Mouse (Mus musculus) G1E-ER4 (cell line): Measurements from ENCODE around the gene Fam129c. TPM values are rescaled to one million over a fixed set of nuclear protein-coding genes. Genes with fewer than 3 reads are reported as not detected.

ENCODE experiments used
- GATA1 ChIP-seq: IDR thresholded peaks from one replicate; pipeline ENCODE4 v1.8.0; 2012; ENCODE audit warnings: low read length, inconsistent platforms
- polyA plus RNA-seq: library from polyadenylated mRNA; stranded (reverse); fragments of >175 nt; gene quantifications from 2 replicates; pipeline ENCODE4 v1.2.3, GENCODE M21; 2012

Fam129c gene
- polyA plus RNA-seq, 1 experiment = 8.6 TPM

- TF ChIP-seq GATA1 = no peak
These were observed 27.6 kb downstream of the Fam129c start for GRCm38 (mm10) chr8:71625088-71625487.

DNA sequence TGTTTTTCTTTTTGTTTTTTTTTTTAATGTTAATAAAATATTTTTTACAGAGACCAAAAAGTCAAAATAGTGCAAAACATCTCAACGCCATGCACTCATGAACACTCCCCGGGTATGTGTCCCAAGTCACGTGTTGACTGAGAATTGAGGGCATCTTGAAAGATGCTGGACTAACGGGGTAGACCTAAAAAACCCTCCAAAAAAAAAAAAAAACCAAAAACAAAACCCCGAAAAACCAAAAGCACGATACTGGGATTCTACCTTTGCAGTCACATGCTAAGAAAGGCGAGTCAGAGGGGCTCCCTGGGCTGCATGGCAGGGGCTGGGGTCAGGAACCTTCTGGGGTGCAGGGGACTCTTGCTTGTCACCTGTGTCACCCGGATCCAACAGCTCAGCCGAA is 29.3 kb downstream of the Fam129c start:
- TF ChIP-seq GATA1 = no peak

DNA sequence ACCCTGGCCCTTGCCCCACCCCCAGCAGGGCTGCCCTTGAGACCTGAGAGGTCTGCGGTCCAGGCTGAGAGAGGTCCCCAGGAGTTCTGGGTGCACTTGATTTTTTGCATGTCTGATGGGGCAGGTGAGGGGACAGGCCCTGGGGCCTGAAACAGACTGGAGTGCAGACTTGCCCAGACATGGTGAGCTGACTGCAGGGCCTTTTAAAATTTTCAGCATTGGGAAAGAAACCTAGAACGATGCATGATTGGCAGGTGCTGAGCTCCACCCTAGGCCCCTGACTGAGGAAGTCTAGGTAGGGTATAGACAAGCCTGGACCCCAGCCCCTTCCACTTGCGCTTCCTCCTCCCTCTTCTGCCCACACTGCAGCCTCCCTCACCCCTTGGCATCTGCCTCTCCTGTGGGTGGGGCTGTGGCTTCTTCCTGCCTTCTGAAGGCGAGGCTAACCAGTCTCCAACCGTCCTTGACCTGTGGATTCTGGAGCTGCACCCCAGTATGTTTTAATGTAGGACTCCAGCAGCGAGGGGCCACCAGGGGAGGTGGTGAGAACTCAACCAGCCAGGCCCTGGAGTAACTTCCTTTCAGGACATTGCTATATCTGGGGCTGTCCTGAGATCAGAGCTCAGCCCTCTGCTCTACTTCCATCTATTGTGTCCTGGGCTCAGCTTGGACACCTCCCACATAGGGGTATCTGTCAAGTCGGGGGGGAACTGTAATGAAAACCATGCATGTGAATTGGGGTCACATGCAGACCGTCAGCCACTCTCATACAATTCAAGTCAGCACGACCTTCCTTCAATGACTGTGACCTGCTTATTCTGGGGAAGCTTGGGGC is 30.0 kb downstream of the Fam129c start:
- TF ChIP-seq GATA1 = no peak

GRCm38 (mm10) chr8:71628396-71629095 is 31.1 kb downstream of the Fam129c start:
- no peak for TF ChIP-seq GATA1

- no peak for TF ChIP-seq GATA1
These were observed 31.7 kb downstream of the Fam129c start for GRCm38 (mm10) chr8:71629096-71629697.

- no peak for TF ChIP-seq GATA1
These were observed 32.3 kb downstream of the Fam129c start for GRCm38 (mm10) chr8:71629781-71630212.

GRCm38 (mm10) chr8:71630761-71631160 is 33.3 kb downstream of the Fam129c start:
- no peak for TF ChIP-seq GATA1

- no peak for TF ChIP-seq GATA1
These were observed 34.4 kb downstream of the Fam129c start for GRCm38 (mm10) chr8:71631897-71632296.

DNA sequence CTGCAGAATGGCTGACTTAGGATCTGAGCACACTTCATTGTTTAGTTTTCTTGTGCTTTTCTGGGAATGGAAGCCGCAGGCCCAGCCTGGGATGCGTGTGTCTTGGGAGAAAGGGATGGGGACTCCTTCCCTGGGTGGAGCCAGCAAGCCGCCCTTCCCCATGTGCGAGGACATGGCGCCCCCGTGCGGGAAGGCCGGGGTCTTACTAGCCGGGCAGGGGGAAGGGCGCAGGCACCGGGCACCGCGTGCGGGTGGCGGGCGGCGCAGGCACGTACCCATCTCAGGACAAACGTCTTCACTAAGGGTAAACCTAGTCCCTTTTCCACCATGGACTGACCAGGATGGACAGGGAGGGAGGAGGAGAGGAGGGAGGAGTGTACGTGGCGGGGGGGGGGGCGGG is 35.7 kb downstream of the Fam129c start:
- no peak for TF ChIP-seq GATA1

DNA sequence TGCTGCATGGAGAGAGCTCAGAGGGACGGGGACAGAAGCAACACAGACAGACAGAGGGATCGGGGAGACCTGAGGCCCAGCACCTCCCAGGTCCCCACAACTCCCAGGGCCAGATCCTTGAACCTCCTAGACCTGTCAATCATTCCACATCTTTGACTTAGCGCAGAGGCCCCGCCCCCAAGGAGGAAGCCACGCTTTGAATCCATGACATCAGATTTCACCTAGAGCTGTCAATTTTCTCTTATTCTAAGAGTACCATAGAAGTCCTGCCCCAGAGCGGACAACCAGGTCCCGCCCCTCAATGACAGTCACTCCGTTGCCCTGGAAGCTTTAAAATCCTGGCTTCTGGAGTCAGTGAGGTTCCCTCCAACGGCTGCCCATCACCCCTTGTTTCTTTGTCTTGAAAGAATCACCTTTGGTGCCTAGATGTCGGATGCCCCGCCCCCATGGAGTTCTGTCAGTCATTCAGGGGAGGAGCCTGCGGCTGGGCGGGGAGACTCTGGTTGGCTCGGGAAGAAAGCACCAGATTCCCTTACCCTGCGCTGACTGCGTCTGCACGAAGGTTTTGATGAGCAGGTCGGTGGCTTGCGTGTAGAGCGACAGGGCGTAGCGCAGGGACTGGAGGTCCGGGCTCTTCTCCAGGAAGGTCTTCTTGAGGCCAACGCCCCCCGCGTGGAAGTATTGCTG is 36.7 kb downstream of the Fam129c start:
- no peak for TF ChIP-seq GATA1

DNA sequence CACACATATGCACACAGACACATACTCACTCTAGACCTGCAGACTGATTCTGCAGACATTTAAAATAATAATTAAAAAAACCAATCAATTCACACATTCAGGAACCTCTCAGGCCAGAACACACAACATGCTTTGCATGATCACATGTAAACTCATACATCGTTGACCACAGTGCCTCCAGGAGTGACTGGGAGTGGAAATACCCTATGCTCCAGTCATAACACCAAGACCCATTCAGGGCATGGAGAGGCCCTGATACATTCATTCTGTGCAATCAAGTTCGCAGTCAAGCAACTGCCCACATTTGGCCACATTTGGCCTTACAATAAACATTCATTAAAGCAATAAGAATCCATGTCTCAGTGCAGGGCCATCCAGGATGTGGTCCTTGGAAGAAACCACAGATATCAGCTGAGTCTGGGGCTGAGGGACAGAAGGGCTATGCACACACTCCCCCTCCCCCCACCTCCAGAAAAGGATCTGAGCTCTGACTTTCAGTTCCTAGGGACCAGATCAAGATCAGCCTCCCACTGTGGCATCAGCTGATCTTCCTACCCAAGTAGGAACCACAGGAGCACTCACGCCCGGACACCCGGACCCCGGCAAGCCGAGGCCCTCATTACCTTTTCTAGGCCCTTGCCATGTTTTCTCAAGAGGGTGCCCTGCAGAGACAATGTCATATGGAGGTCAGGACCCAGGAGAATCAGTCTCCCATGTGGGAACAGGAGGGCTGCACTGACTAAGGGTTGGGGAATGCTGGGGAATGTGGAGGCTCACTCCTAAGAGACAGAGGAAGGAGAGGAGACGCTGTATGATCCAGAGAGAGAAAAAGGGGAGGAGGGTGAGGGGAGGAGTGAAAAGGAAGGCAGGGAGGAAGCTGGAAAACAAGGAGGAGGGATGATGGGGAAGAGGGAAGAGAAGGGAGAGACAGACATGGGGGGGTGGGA is 40.0 kb downstream of the Fam129c start:
- TF ChIP-seq GATA1 = no peak

GRCm38 (mm10) chr8:71638321-71638720 is 40.9 kb downstream of the Fam129c start:
- no peak for TF ChIP-seq GATA1

GRCm38 (mm10) chr8:71639318-71639717 is 41.9 kb downstream of the Fam129c start:
- no peak for TF ChIP-seq GATA1

DNA sequence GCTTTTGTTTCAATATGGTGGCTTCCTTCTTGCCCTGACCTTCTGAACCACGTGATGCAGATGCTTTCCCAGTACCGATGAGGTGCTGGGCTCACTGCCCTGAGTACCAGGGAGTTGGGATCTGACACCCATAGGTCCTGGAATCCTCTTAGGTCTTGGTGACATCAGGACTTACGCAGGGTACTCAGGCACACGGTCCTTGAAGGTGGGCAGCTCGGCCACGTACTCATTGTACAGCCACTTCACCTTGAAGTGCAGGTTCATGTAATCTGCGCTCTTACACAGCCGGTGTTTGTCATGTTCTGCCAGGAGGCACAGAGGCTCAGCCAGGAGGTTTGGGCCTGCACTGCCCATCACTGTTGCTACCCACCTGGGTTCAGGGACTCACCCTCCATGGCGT is 48.1 kb downstream of the Fam129c start:
- TF ChIP-seq GATA1 = no peak

GRCm38 (mm10) chr8:71654600-71654999 is 57.2 kb downstream of the Fam129c start:
- no peak for TF ChIP-seq GATA1

Other genes with a start within 250 kb of the Fam129c start
- gene Use1, start 230.8 kb upstream of the Fam129c start, polyA plus RNA-seq = 183 and 196 TPM in 2 replicates
- gene Ocel1, start 226.3 kb upstream of the Fam129c start, polyA plus RNA-seq = 51.3 and 71.7 TPM in 2 replicates
- 63.4 and 72.0 TPM in 2 replicates for gene Nr2f6, start 215.7 kb upstream of the Fam129c start, polyA plus RNA-seq
- 0.04 and 0.10 TPM in 2 replicates for gene Ushbp1, start 201.8 kb upstream of the Fam129c start, polyA plus RNA-seq
- 146 and 153 TPM in 2 replicates for gene Babam1, start 200.8 kb upstream of the Fam129c start, polyA plus RNA-seq
- 39.7 and 50.9 TPM in 2 replicates for gene Ankle1, start 191.6 kb upstream of the Fam129c start, polyA plus RNA-seq
- 18.9 and 25.3 TPM in 2 replicates for gene Abhd8, start 134.0 kb upstream of the Fam129c start, polyA plus RNA-seq
- gene Mrpl34, start 132.7 kb upstream of the Fam129c start, polyA plus RNA-seq = 221 and 248 TPM in 2 replicates
- gene Dda1, start 128.4 kb upstream of the Fam129c start, polyA plus RNA-seq = 284 and 345 TPM in 2 replicates
- gene Ano8, start 111.7 kb upstream of the Fam129c start, polyA plus RNA-seq = 1.1 and 1.2 TPM in 2 replicates
- 40.9 and 51.0 TPM in 2 replicates for gene Gtpbp3, start 109.5 kb upstream of the Fam129c start, polyA plus RNA-seq
- 1.9 and 2.4 TPM in 2 replicates for gene Plvap, start 85.9 kb upstream of the Fam129c start, polyA plus RNA-seq
- not detected in 2 replicates for gene Ccdc194, start 71.9 kb upstream of the Fam129c start, polyA plus RNA-seq
- gene Bst2, start 60.2 kb upstream of the Fam129c start, polyA plus RNA-seq = 17.1 and 18.8 TPM in 2 replicates
- gene Mvb12a, start 54.7 kb upstream of the Fam129c start, polyA plus RNA-seq = 135 and 147 TPM in 2 replicates
- not detected in 2 replicates for gene Tmem221, start 38.8 kb upstream of the Fam129c start, polyA plus RNA-seq
- not detected in 2 replicates for gene Nxnl1, start 31.0 kb upstream of the Fam129c start, polyA plus RNA-seq
- gene Slc27a1, start 28.8 kb upstream of the Fam129c start, polyA plus RNA-seq = not detected in 2 replicates
- 435 and 550 TPM in 2 replicates for gene Pgls, start 5.5 kb upstream of the Fam129c start, polyA plus RNA-seq
- gene Colgalt1, start 13.3 kb downstream of the Fam129c start, polyA plus RNA-seq = 41.9 and 53.0 TPM in 2 replicates
- gene Unc13a, start 74.1 kb downstream of the Fam129c start, polyA plus RNA-seq = 0.41 and 0.52 TPM in 2 replicates
- 27.6 and 33.8 TPM in 2 replicates for gene Jak3, start 78.6 kb downstream of the Fam129c start, polyA plus RNA-seq
- gene Insl3, start 91.6 kb downstream of the Fam129c start, polyA plus RNA-seq = 4.6 and 5.5 TPM in 2 replicates
- gene B3gnt3, start 104.1 kb downstream of the Fam129c start, polyA plus RNA-seq = 0.02 TPM in 1 of 2 replicates, not detected in the other
- 32.9 and 36.1 TPM in 2 replicates for gene Fcho1, start 128.1 kb downstream of the Fam129c start, polyA plus RNA-seq